Comparison of ENCODE assay signal across 17 mouse cellular contexts in genomic region chr15:95186226-95186625, GRCm38 (mm10).
DNase-seq lines count a peak whose midpoint lies in the region; ATAC-seq and TF ChIP-seq lines count a peak whose summit lies in the region.
"Had no signal": no experiment of that assay in that cellular context is flagged by ENCODE, and none has a peak within 500 bp of the region (broad histone marks: within the 10 kb centered on the region; RNA-seq: fewer than 3 reads in every experiment).

No protein-coding gene starts in this region.

- no peaks in the 10 kb centered on the region for H3K36me3 ChIP-seq in kidney, embryonic 15.5 days
- no peaks in the 10 kb centered on the region for H3K36me3 ChIP-seq in forebrain, embryonic 12.5 days (replicated peaks)
- no peaks in the 10 kb centered on the region for H3K36me3 ChIP-seq in kidney, embryonic 16.5 days (ENCODE audit: insufficient read depth, low read length)
- H3K36me3 ChIP-seq: heart, embryonic 13.5 days; hindbrain, embryonic 15.5 days; midbrain, embryonic 13.5 days had no signal

- no peak for ATAC-seq in kidney, embryonic 15.5 days (replicated peaks; ENCODE audit: low FRiP score)
- peak; percentile 88; the same call in 1 of the 2 replicates for ATAC-seq in forebrain, embryonic 12.5 days (ENCODE audit: low FRiP score)
- ATAC-seq in kidney, embryonic 16.5 days (ENCODE audit: low FRiP score, low TSS enrichment) = no peak
- ATAC-seq: CD4-positive, CD25-positive, alpha-beta regulatory T cell, adult 4 months; midbrain, embryonic 13.5 days had no signal

- DNase-seq in kidney, adult 8-10 months = no peak
- DNase-seq in brain, embryonic 14.5 days (ENCODE audit: low read depth) = peak; percentile 93
- DNase-seq in right cerebral cortex, adult 18-20 months = peak; percentile 56
- DNase-seq in retina, postnatal 1 day = no peak
- no peak for DNase-seq in lung, adult 18-20 months
- DNase-seq: gastrocnemius, postnatal 36 days; lung, postnatal 36 days had no signal

- H3K4me3 ChIP-seq in kidney, embryonic 15.5 days (replicated peaks) = no peak overlapping the region
- no peak overlapping the region for H3K4me3 ChIP-seq in forebrain, embryonic 12.5 days (replicated peaks)
- no peak overlapping the region for H3K4me3 ChIP-seq in kidney, embryonic 16.5 days (ENCODE audit: low read length)
- H3K4me3 ChIP-seq: heart, embryonic 13.5 days; hindbrain, embryonic 15.5 days; left cerebral cortex, adult 2 months; midbrain, embryonic 13.5 days had no signal

- H3K27ac ChIP-seq in kidney, embryonic 15.5 days = no peak overlapping the region
- no peak overlapping the region for H3K27ac ChIP-seq in forebrain, embryonic 12.5 days
- H3K27ac ChIP-seq in kidney, embryonic 16.5 days (ENCODE audit: low read length) = no peak overlapping the region
- H3K27ac ChIP-seq: heart, embryonic 13.5 days; hindbrain, embryonic 15.5 days; kidney, postnatal 0 days; left cerebral cortex, adult 2 months; liver, embryonic 14.5 days; midbrain, embryonic 13.5 days had no signal

- H3K9ac ChIP-seq in kidney, embryonic 15.5 days = no peak overlapping the region
- no peak overlapping the region for H3K9ac ChIP-seq in forebrain, embryonic 12.5 days
- H3K9ac ChIP-seq in kidney, embryonic 16.5 days (replicated peaks; ENCODE audit: low read length) = no peak overlapping the region
- H3K9ac ChIP-seq: heart, embryonic 13.5 days; hindbrain, embryonic 15.5 days; liver, embryonic 14.5 days; midbrain, embryonic 13.5 days had no signal

- no peak for TF ChIP-seq CTCF in brain, embryonic 14.5 days (IDR thresholded peaks at IDR 0.05; ENCODE audit: borderline replicate concordance, extremely low read depth, insufficient read depth, insufficient read length)

- H3K4me2 ChIP-seq in kidney, embryonic 15.5 days = peak overlapping the region; percentile 1; the same call in 1 of the 2 replicates
- no peak overlapping the region for H3K4me2 ChIP-seq in forebrain, embryonic 12.5 days
- no peak overlapping the region for H3K4me2 ChIP-seq in kidney, embryonic 16.5 days (replicated peaks; ENCODE audit: low read depth, low read length)
- H3K4me2 ChIP-seq: heart, embryonic 13.5 days; hindbrain, embryonic 15.5 days; midbrain, embryonic 13.5 days had no signal

- H3K9me3 ChIP-seq in kidney, embryonic 15.5 days (replicated peaks) = no peaks in the 10 kb centered on the region
- no peaks in the 10 kb centered on the region for H3K9me3 ChIP-seq in forebrain, embryonic 12.5 days
- no peaks in the 10 kb centered on the region for H3K9me3 ChIP-seq in kidney, embryonic 16.5 days (ENCODE audit: low read length)
- H3K9me3 ChIP-seq: heart, embryonic 13.5 days; hindbrain, embryonic 15.5 days; midbrain, embryonic 13.5 days had no signal

- 0 out of 2 replicates have a peak, but pooled peaks cover 3% of the 10 kb centered on the region for H3K4me1 ChIP-seq in kidney, embryonic 15.5 days
- no peaks in the 10 kb centered on the region; the same call in 1 of the 2 replicates for H3K4me1 ChIP-seq in forebrain, embryonic 12.5 days
- no peaks in the 10 kb centered on the region for H3K4me1 ChIP-seq in kidney, embryonic 16.5 days (ENCODE audit: insufficient read depth, low read length)
- H3K4me1 ChIP-seq: heart, embryonic 13.5 days; hindbrain, embryonic 15.5 days had no signal

- 0 out of 2 replicates have a peak, but pooled peaks cover 7% of the 10 kb centered on the region for H3K27me3 ChIP-seq in kidney, embryonic 15.5 days
- 0 out of 2 replicates have a peak, but pooled peaks cover 6% of the 10 kb centered on the region for H3K27me3 ChIP-seq in forebrain, embryonic 12.5 days
- H3K27me3 ChIP-seq in kidney, embryonic 16.5 days (ENCODE audit: insufficient read depth, low read length) = no peaks in the 10 kb centered on the region
- H3K27me3 ChIP-seq: hindbrain, embryonic 15.5 days; midbrain, embryonic 13.5 days had no signal

- no peak for TF ChIP-seq POLR2A in brain, embryonic 14.5 days (IDR thresholded peaks at IDR 0.05; ENCODE audit: borderline replicate concordance, extremely low read depth, insufficient read depth, insufficient read length, poor library complexity, severe bottlenecking)

- 29% methylated on average over 10 of the region's 10 CpGs for WGBS in kidney, embryonic 15.5 days
- WGBS in forebrain, embryonic 12.5 days = 60% methylated on average over 10 of the region's 10 CpGs
- 35% methylated on average over 10 of the region's 10 CpGs for WGBS in kidney, embryonic 16.5 days

Comparison
In these comparisons a context has a peak if more than half of its experiments do, and no peak if none do; other contexts are left out.
1. DNase-seq: peak in brain, embryonic 14.5 days (single experiment) and right cerebral cortex, adult 18-20 months (single experiment); none in kidney, adult 8-10 months (0 of 2), retina, postnatal 1 day (single experiment) and lung, adult 18-20 months (0 of 2).